Mouse (Mus musculus) hindlimb bud, embryonic 11.5 days (tissue): Measurements from ENCODE around the gene Ccdc194.

Experiments
- DNase-seq: peaks from one replicate; pipeline ENCODE4 v3.0.0-alpha.2; 2012; ENCODE audit warnings: low read depth, low spot score; ENCODE audit errors: extremely low spot score

The Ccdc194 gene

DNA sequence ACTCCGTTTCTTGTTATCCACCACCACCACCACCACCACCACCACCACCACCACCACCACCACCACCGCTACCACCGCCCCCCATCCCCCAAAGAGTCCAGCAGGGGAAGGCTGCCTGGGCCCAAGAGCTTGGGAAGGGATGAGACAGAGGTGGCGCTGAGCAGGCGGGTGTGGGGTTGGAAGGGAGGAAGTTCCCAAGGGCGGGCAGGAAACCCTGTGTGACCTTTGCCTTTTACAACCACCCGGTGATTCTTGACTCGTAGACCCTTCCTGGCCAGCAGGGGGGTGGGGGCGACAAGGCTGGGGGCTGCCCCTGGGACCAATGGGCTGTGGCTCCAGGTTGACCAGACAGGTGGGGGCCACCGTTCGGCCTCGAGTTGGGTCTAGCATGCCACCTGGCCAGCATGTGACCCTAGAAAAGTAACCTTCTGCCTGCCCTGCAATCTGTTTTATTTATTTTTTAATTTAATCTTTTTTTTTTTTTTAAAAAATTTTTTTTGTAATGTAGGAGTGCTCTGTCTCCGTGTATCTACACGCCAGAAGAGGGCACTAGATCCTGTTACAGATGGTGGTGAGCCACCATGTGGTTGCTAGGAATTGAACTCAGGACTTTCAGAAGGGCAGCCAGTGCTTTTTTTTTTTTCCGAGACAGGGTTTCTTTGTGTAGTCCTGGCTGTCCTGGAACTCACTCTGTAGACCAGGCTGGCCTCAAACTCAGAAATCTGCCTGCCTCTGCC, 12.3 kb downstream of the Ccdc194 start:
- DNase-seq: no peak

DNA sequence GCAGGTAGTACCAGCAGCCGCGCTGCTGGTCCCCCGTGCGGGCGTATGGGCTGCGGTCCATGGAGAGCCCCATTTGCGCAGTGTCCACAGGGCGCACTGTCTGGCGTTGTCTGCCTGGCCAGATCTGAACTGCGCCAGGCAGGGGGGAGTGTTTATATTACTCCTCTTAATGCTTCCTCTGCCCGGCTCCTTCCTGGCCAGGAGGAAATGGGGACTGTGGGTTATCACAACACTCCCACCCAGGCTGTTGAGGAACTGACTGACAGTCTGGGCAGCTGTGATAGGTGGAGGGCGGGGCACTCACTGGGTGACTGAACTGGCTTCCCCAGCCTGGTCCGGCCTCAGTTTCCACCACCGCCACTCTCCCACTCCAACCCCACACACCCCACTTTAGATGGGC, 13.9 kb downstream of the Ccdc194 start, which contains the start of gene Plvap:
Plvap (minus strand) TSS at position 109 of the 400 bp plus-strand sequence.
- no peak for DNase-seq

DNA sequence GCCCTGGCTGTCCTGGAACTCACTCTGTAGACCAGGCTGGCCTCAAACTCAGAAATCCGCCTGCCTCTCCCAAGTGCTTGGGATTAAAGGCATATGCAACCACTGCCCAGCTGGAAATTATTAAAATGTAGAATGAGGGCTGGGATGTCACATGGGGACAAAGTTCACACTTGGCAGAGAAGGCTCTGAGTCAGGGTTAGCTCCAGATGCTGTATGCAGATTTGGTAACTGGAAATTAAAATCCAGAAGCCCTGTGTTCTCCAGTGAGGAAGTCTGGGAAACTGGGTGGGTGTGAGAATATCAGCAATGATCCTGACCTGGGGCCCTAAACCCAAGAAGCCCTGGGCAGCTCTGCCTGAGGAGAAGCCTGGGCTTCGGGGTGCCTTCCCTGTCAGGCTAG, 16.2 kb downstream of the Ccdc194 start:
- no peak for DNase-seq

DNA sequence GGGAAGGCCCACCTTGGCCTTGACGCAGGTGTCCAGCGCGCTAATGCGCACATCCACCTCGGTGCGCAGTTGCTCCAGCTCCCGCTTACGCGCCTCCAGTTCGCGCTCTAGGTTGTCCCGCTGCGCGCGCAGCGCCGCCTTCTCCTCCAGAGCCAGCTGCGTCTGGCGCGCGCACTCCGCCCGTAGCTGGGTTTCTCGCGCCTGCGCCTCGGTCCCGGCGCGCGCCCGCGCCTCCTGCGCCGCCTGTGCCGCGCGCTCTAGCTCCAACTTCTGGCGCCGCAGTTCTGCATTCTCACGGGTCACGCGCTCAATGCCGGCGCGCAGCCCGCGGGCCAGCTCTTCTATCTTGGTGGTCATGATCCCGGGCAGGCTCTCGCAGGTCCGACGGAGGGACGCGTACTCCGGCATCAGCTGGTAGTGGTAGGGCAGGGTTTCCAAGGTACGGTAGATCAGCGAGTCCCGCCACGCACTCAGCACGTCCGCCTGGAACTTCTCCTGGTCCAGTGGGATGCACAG, 17.9 kb downstream of the Ccdc194 start:
- peak; percentile 64 for DNase-seq

DNA sequence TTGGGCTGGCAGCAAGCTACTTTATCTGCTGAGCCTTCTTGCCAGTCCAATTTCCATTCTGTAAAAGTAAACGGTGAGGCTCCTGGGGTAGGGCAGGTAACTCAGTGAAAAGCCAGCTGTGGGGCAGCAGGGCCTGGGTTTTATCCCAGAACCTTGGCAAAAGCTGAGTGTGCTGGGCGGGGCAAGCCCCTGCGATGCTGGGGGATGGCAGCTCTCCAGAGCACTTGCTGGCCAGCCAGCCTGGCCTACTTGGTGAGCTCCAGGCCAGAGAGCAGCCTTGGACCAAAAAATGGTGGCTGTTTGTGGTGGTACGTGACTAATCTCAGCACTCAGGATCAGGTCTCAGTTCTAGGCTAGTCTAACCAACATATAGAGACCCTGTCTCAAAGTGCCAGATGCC, 19.5 kb downstream of the Ccdc194 start:
- no peak for DNase-seq

DNA sequence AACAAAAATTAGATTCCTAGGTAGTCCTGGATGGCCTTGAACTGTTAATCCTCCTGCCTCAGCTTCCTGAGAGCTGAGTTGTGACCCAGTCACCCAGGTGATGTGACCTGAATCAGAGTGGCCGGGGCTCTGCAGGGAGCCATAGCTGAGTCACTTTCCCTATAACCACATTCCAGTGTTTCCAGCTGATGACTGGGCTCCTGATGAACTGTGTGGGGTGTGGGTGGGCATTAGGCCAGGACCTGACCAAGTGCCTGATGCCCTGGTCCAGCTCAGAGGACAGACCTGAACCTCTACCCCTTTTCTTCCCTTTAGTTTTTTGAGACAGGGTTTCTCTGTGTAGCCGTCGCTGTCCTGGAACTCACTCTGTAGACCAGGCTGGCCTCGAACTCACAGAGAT, 20.2 kb downstream of the Ccdc194 start:
- DNase-seq: no peak

DNA sequence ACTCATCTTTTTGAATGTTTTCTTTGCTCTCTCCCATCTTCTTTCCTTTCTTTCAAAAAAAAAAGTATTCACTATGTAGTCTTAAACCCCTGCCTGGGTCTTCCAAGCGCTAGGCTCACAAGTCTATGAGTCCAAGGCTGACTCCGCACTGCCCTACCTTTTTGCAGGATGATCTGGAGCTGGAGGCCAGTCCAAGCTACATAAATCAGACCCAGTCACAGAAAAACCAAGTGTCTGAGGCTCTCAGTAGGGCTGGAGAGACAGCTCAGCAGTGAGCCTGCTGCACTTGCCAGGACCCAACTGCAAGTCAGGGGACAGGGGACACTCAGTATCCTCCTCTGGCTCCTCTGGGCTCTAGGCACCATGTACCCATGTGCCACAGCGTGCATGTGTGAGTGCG, 21.2 kb downstream of the Ccdc194 start:
- DNase-seq: no peak

DNA sequence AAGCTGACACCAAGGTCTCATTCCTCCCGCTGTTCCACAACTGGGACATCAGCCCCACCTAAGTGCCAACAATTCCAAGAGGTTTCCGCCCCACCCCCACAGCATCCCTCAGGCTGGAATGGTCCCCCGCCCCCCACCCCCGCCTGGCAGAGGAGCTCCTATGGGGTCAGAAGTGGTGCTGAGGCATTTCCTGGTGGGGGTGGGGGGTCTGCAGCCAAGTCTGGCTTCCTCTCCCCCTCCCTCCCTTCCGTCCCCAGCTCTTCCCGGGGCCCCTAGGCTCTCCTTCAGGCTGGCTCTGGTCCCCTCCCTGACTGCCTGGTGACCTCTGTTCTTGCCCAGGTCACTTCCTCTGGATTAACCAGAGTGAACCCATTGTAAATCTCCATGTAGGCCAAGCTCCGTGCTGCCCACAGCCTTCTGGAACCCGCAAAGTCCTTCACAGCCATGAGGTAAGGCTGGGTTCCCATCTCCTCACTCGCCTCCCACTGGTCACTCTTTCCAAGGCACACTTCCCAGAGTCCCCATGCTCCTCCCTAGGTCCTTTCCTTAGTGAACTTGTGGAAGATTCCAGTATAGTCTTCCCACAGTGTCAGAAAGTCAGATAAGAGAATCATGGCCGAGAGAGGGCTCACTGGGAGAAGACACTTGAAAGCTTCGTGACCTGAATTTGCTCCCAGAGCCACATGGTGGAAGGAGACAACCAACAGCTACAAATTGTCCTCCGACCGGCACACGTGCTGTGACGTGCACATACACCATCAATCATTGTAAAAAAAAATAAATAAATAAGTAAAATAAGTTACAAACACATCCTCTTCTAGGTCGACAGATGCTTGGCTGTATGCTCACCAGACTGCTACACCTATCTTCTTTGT, 26.5 kb downstream of the Ccdc194 start:
- no peak for DNase-seq

DNA sequence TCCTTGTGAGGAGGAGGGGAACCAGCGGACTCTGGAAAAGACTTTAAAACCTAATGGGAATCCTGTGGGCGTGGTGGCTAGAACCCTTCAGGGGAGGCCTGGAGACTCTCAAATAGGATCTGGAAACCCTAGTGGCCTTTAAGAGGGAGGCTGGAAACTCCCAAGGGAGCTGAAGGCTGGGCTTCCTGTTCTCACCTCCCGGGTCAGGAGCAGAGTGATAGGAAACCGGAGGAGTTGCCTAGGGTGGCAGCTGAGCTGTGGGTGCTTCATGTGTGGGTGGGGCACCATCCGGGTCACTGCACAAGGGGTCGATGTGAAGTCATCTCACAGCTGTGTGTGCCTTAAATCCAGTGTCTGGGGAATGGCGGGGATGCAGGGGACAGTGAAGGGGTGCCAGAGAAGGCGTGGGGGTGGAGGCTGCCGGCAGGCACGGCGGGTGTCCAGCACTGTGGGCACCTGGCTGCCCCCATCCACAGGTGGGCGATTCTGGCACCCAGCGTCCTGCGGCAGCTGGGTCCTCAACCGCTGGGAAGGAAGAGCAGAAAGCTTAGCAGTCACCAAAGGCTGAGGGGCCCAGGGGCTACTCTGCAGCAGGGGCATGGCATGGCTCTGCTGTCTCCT, 27.5 kb downstream of the Ccdc194 start:
- DNase-seq: no peak

DNA sequence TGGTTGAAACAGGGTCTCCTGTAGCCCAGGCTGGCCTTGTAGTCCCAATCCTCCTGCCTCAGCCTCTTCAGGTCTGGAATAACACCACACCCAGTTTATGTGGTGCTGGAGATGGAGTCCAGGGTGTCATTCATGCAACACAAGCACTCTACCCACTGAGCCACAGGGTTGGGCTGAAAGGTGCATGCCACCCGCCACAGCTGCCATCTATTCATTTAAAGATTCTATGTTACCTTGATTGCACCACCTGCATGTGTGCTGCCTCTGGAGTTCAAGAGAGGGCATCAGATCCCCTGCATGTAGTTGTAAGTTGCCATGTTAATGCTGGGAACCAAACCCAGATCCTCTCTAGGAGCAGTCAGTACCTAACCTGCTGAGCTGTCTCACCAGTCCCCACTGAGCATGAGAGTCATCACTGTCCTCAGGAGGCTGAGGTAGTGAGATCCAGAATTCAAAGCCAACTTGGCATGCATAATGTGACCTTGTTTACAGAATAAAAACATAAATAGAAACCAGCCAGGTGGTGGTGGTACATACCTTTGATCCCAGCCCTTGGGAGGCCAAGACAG, 28.4 kb downstream of the Ccdc194 start:
- DNase-seq: no peak

DNA sequence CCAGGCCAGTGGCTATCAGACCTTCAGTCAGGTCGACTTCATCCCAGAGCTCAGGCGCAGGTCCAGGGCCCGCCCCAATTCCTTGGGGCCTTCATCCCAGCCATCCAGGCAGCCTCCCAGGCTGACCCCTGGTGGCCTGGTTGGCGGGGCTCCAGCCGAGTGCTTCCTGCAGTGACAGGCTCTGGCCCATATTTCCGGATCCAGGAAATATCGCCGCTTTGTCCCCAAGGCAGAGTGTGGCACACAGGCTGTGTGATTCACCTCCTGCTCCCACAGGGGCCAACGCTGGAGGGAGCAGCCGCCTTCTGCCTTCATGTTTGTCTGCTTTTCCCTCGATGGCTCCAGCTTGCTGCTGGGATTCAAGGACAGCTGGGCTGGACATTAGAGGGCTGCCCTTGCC, 29.0 kb downstream of the Ccdc194 start:
- DNase-seq: no peak

DNA sequence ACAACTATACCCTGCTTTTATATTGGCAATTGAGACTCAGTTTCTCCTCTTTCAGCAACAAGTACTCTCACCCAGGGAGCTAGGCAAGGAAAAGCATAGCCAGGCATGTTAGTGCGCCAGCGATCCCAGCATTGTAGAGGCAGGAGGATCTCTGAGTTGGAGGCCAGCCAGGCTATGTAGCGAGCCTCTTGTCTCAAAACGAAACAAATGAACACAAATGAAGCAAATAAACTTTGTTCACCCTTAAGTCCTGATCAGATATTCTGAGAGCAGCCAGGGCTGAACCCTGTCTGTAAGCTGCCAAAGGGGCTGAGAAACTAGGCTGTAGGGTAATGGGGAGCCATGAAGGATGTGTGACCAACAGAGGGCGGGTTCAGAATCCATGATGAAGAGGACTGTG, 29.7 kb downstream of the Ccdc194 start:
- no peak for DNase-seq

DNA sequence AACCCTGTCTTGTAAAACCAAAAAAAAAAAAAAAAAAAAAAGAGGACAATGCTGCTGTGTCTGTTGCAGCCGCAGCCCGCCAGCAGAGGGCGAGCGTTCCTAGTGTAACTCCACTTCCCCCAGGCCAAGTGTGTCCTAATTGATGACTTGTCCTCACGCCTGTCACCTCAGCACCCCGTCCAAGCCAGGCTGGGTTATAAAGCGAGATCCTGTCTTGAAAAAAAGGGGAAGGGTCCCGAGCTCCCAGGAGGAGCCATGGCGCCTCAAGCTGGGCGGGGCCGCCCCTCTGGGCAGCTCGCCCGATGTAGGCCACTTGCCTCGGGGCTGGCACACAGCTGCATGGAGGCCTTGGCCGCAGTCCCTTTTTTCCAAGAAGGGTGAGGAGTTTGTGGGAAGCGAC, 30.5 kb downstream of the Ccdc194 start:
- no peak for DNase-seq

DNA sequence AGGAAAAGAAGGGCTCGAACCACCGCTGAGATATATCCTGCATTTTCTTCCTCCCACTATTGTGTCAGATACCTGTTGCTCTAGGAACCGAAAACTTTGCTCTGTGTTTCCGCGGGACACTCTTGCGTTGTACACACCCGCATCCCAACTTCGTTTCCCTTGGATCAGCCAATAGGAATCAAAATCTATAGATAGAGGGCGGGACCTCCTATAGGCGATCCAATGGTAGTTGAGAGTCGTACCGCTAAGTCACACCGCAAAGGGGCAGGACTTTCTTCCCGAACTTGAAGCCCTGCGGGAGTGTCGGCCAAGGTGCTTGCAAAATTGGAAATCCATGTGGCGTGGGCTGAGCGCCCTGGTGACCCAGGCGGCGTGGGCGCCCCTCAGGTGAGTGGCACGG, 37.1 kb downstream of the Ccdc194 start:
- peak; percentile 97 for DNase-seq

DNA sequence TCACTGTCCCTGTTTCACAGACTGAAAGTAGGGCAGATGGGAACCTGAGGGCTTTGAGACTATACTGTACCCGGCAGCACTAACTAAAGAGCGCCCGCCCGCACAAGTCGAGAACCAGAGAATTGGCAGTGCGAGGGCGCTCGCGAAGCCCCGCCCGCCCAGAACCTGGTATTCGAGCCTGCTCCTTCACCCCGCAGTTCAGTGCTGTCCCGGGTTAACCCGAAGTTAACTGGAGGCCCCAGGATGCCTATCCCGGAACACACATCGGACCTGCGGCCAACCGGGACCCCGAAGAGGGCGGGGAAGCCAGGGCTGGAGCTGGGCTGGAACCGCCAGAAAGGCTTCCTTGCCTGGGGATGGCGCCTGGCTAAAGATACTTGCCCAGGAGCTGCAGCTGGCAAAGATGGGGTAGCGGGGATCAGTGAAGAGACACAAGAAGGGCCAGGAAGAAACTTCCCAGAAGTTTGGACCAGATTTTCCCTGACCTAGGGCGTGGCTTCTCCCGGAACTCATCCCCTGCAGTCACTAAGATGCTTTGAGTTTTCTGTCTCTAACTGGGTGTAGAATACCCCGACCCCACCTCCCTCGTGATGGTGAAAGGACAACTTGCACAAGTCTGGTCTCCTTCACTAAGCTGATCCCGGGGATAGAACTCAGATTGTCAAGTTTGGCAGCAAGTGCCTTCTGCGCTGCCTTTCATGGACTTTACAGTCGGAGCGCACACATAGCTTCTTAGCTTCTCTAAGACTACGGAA, 37.6 kb downstream of the Ccdc194 start, which contains the start of gene Gtpbp3:
Gtpbp3 (plus strand) TSS at position 413 of the 755 bp plus-strand sequence.
- no peak for DNase-seq

DNA sequence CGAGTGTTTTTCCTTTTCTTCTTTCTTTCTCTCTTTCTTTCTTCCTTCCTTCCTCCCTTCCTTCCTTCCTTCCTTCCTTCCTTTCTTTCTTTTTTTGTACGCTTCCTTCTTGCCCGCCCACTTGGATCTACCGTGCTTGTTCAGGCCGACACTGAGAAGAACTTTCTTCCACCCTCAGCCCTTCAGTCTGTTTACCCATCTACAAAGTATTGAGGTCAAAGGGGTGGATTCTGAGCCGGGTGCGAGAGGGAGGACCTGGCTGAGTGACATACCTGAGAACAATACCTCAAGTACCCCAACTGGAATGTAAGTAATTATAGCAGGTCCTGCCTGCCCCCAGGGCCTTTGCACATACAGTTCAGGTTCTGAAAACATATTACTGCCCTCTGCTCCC, 39.4 kb downstream of the Ccdc194 start:
- DNase-seq: no peak

DNA sequence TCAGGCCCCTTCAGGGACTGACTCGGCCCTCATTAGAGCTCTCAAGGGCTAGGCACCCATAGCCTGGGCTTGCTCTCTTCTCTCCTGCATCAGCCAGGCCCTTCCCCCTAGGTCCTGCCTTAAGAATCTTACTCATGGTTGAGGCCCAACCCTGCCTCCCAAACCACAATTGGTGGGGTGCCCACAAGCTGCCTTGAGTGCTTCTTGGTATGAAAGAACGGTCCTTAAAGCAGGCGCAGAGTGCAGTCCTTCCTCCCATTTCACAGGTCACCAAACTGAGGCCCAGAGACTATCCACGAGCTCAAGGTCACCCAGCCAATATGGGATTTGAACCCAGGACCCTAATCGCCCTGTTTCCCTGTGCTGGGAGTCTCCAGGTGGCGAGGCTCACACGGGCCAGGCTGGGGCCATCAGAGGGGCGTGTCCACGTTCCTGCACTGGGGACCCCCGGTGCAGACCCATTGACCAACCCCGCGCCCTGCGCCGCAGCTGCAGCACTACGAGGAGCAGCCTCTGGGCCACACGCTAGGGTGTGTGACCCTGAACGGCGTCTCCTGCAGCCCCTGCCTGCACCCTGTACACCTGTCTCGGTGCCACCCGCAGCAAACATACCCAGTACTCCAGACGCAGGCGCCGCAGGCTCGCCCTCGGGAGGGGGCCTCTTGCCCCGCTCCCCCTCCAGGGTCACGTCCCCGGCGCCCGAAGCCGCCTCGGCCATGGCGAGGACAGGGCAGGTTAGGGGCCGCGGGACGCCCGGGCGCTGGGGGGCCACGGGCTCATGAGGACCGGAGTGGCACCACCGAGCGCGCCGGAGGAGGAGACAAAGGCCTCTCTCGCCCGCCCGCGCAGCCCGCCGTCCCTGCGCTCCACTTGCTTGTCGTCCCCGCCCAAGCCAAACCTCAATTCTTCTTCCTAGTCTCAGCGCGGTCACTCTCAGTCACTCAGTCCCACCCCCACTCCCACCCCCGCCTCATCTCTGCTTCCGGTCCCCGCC, 40.1 kb downstream of the Ccdc194 start, which contains the start of gene Ano8:
Ano8 (minus strand) TSS at position 822 of the 994 bp plus-strand sequence.
- no peak for DNase-seq

DNA sequence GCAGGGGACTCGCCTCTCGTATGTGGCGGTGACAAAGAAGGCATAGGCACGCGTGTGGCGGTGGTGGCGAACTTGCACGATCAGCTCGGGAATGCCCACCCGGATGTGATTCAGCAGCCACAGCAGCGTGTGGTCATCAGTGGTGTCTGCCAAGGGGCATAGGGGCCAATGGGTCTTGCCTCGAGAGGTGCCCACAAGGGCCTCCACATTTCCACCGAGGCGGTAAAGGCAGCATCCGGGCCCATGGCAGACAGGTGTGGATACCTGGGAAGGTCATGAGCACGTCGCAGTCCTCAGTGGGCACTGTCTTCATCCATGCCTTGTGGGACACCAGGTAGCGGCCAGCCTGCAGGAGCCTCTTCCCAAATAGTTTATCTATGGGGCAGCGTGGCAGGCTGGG, 40.8 kb downstream of the Ccdc194 start:
- DNase-seq: no peak

DNA sequence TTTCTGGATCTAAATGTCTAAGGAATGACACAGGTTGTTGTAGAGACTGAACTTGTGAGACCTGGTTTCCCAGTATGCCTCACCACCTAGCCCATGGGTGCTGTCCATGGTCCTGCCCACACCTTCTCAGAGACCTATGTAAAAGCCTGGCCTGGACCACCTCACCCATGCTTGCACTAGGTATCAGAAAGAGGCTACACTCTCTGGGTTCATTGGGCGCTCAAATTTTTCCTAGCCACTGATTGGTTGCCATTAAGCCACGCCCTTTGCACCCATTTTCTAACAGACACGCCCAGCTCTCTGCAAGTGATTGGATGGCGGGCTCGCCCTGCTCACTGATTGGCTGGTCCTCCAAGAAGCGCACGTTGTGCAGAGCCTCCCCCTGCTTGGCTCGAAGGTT, 41.6 kb downstream of the Ccdc194 start:
- no peak for DNase-seq
